Mouse (Mus musculus) heart, adult 2 months (tissue): ENCODE results near the gene Olfml3. TPM values are rescaled to one million over a fixed set of nuclear protein-coding genes. Genes with fewer than 3 reads are reported as not detected.

Experiments used
- DNase-seq, 2 experiments: peaks; one replicate each; pipeline ENCODE4 v3.0.0; 2021
- H3K27ac ChIP-seq: fragments of 200-600 bp; 2 replicates; pipeline ENCODE4 v1.8.1; 2022
- H3K27me3 ChIP-seq: fragments of 200-500 bp; 2 replicates; pipeline ENCODE4 v1.6.1; 2012; ENCODE audit warnings: mild to moderate bottlenecking, low read length, inconsistent platforms, mixed read lengths; ENCODE audit not compliant: control insufficient read depth, insufficient read depth
- H3K36me3 ChIP-seq: fragments of 200-500 bp; 2 replicates; pipeline ENCODE4 v1.6.1; 2012; ENCODE audit warnings: low read length, inconsistent platforms; ENCODE audit not compliant: control insufficient read depth, insufficient read depth
- H3K4me1 ChIP-seq: fragments of 200-500 bp; 2 replicates; pipeline ENCODE4 v1.6.1; 2011; ENCODE audit warnings: low read length; ENCODE audit not compliant: control insufficient read depth, insufficient read depth
- H3K4me3 ChIP-seq: fragments of 200-600 bp; 2 replicates; pipeline ENCODE4 v1.8.1; 2022
- H3K79me2 ChIP-seq: fragments of 200-500 bp; replicated peaks from 2 replicates; pipeline ENCODE4 v1.6.1; 2012; ENCODE audit warnings: mild to moderate bottlenecking, inconsistent platforms, low read length, moderate library complexity, mixed read lengths; ENCODE audit not compliant: control insufficient read depth, insufficient read depth
- H3K9ac ChIP-seq: fragments of 200-500 bp; 2 replicates; pipeline ENCODE4 v1.6.1; 2012; ENCODE audit warnings: low read depth, mild to moderate bottlenecking, control low read depth, inconsistent platforms, low read length, mixed read lengths
- CTCF ChIP-seq: fragments of 200-600 bp; IDR thresholded peaks from 2 replicates; pipeline ENCODE4 v1.8.1; 2022; ENCODE audit warnings: antibody characterized with exemption, mild to moderate bottlenecking, moderate library complexity
- EP300 ChIP-seq: fragments of 200-500 bp; IDR thresholded peaks from 2 replicates; pipeline ENCODE4 v1.6.1; 2011; ENCODE audit warnings: low read depth, low read length, control low read depth; ENCODE audit not compliant: insufficient read depth
- POLR2A ChIP-seq: fragments of 200-500 bp; IDR thresholded peaks from 2 replicates; pipeline ENCODE4 v1.6.1; 2011; ENCODE audit warnings: mild to moderate bottlenecking, low read depth, low read length, control low read depth; ENCODE audit not compliant: insufficient read depth
- WGBS: fragments of 180-500 bp; shearing (Covaris S2); methylation state at CpG from one replicate; pipeline ENCODE4 v1.1.7; 2018; 5-methylcytosine and 5-hydroxymethylcytosine counted together
- intact Hi-C: fragments of 180-260 bp; cut with DNase I; formaldehyde crosslinking; loops from one replicate; pipeline ENCODE4 v1.15.1; 2025
- polyA plus RNA-seq: library from polyadenylated mRNA; depleted of rRNA; stranded (reverse); fragments of >200 nt; gene quantifications from 2 replicates; pipeline ENCODE4 v1.2.3, GENCODE M21; 2012
- total RNA-seq, 2 experiments: library from RNA; stranded (reverse); gene quantifications; 2 replicates each; pipeline ENCODE4 v1.2.3; 2021

Gene Olfml3
- total and polyA plus RNA-seq, 3 experiments = 5.7 to 11.7 (median 6.0) TPM

- H3K79me2 ChIP-seq = peaks cover 22% of the 10 kb centered on the region
- H3K4me3 ChIP-seq = no peak overlapping the region
- peaks cover 18% of the 10 kb centered on the region for H3K4me1 ChIP-seq
- intact Hi-C loops = no loop called here
- no peak overlapping the region for H3K27ac ChIP-seq
- TF ChIP-seq EP300 = no peak
- no peak for TF ChIP-seq CTCF
- no peak for TF ChIP-seq POLR2A
- H3K27me3 ChIP-seq = no peaks in the 10 kb centered on the region
- no peak overlapping the region for H3K9ac ChIP-seq
- no peak for DNase-seq
- WGBS = 68% methylated on average over 6 of the region's 6 CpGs
- H3K36me3 ChIP-seq = peaks cover 31% of the 10 kb centered on the region
Observed at GRCm38 (mm10) chr3:103778660-103779059, 40.9 kb upstream of the Olfml3 start.

GRCm38 (mm10) chr3:103777940-103778339, 40.1 kb upstream of the Olfml3 start:
- no peak for DNase-seq
- intact Hi-C loops = no loop called here
- WGBS = 78% methylated on average over 11 of the region's 11 CpGs

GRCm38 (mm10) chr3:103774009-103774408, 36.2 kb upstream of the Olfml3 start:
- peaks cover 17% of the 10 kb centered on the region for H3K4me1 ChIP-seq
- H3K36me3 ChIP-seq = peaks cover 44% of the 10 kb centered on the region
- no peak overlapping the region for H3K4me3 ChIP-seq
- WGBS = 67% methylated on average over 15 of the region's 15 CpGs
- H3K79me2 ChIP-seq = peaks cover 9% of the 10 kb centered on the region
- DNase-seq = no peak
- TF ChIP-seq CTCF (no peak), POLR2A (no peak), EP300 (no peak)
- intact Hi-C loops = no loop called here
- no peak overlapping the region for H3K9ac ChIP-seq
- H3K27ac ChIP-seq = peak overlapping the region; percentile 77; the same call in 1 of the 2 replicates
- H3K27me3 ChIP-seq = no peaks in the 10 kb centered on the region

More at GRCm38 (mm10) chr3:103777940-103778339, 40.1 kb upstream of the Olfml3 start:
- TF ChIP-seq POLR2A = no peak
- TF ChIP-seq EP300 = no peak
- no peak for TF ChIP-seq CTCF
- Histone ChIP-seq H3K9ac (no peak overlapping the region), H3K27me3 (no peaks in the 10 kb centered on the region), H3K4me3 (no peak overlapping the region), H3K36me3 (peaks cover 35% of the 10 kb centered on the region), H3K79me2 (peaks cover 20% of the 10 kb centered on the region), H3K27ac (no peak overlapping the region), H3K4me1 (peaks cover 19% of the 10 kb centered on the region)

GRCm38 (mm10) chr3:103773508-103773907, 35.7 kb upstream of the Olfml3 start:
- intact Hi-C loops = loop anchor here (2.0 kb wide), 1 partner anchor 17 kb away; the partner anchor contains the start of gene Hipk1
- 51% methylated on average over 3 of the region's 3 CpGs for WGBS
- Histone ChIP-seq H3K79me2 (peaks cover 11% of the 10 kb centered on the region), H3K36me3 (peaks cover 46% of the 10 kb centered on the region), H3K27me3 (no peaks in the 10 kb centered on the region), H3K4me1 (peaks cover 15% of the 10 kb centered on the region), H3K9ac (no peak overlapping the region), H3K4me3 (no peak overlapping the region), H3K27ac (peak overlapping the region; percentile 77)
- TF ChIP-seq POLR2A = no peak
- TF ChIP-seq CTCF = no peak
- TF ChIP-seq EP300 = no peak
- no peak for DNase-seq

- no peak for DNase-seq
- H3K36me3 ChIP-seq = peaks cover 52% of the 10 kb centered on the region
- TF ChIP-seq POLR2A = no peak
- no peak for TF ChIP-seq CTCF
- no peak for TF ChIP-seq EP300
- H3K79me2 ChIP-seq = peaks cover 14% of the 10 kb centered on the region
- intact Hi-C loops = loop anchor here (2.0 kb wide), 1 partner anchor 18 kb away; the partner anchor contains the start of gene Hipk1
- H3K27me3 ChIP-seq = no peaks in the 10 kb centered on the region
- H3K4me3 ChIP-seq = no peak overlapping the region; the same call in 1 of the 2 replicates
- H3K27ac ChIP-seq = peak overlapping the region; percentile 77
- 25% methylated on average over 4 of the region's 4 CpGs for WGBS
- no peak overlapping the region for H3K9ac ChIP-seq
- H3K4me1 ChIP-seq = peaks cover 16% of the 10 kb centered on the region
Observed at GRCm38 (mm10) chr3:103772846-103773245, 35.0 kb upstream of the Olfml3 start.

- Histone ChIP-seq H3K79me2 (peaks cover 7% of the 10 kb centered on the region), H3K36me3 (peaks cover 50% of the 10 kb centered on the region), H3K27me3 (no peaks in the 10 kb centered on the region), H3K27ac (peak overlapping the region; percentile 77), H3K9ac (peak overlapping the region; percentile 17; the same call in 1 of the 2 replicates), H3K4me3 (peak overlapping the region; percentile 13), H3K4me1 (peaks cover 16% of the 10 kb centered on the region)
- 4% methylated on average over 9 of the region's 9 CpGs for WGBS
- TF ChIP-seq CTCF (no peak), EP300 (no peak), POLR2A (no peak)
- intact Hi-C loops = loop anchor here (2.0 kb wide), 2 partner anchors 19 to 37 kb away; partner anchors contain the start of genes Ap4b1, Dclre1b, Gm43064 and Hipk1
- DNase-seq = peak; percentile 75 to 83
Observed at GRCm38 (mm10) chr3:103771531-103772130, 33.8 kb upstream of the Olfml3 start.
